Mouse (Mus musculus): ENCODE data around the gene Taf3. TPM values are rescaled to one million over a fixed set of nuclear protein-coding genes. Genes with fewer than 3 reads are reported as not detected.
A peak's percentile ranks its signal among the peaks of the same experiment; 100 is the strongest.

Gene Taf3
- polyA plus RNA-seq, 1 experiment from 2014 or later: 6.3 TPM

- Histone ChIP-seq H3K9me3 (replicated peaks) (no peaks in the 10 kb centered on the region), H3K9ac (no peak overlapping the region), H3K36me3 (replicated peaks) (no peaks in the 10 kb centered on the region), H3K4me1 (replicated peaks) (peaks cover 20% of the 10 kb centered on the region), H3K4me2 (peak overlapping the region; percentile 10; the same call in 1 of the 2 replicates), H3K27me3 (peaks cover 99% of the 10 kb centered on the region), H3K4me3 (replicated peaks) (no peak overlapping the region), H3K27ac (replicated peaks) (no peak overlapping the region)
- ATAC-seq (ENCODE audit: insufficient read depth): no peak
- WGBS (ENCODE audit: insufficient replicate concordance): 28% methylated on average over 4 of the region's 4 CpGs
These were observed 173.2 kb downstream of the Taf3 start for GRCm38 (mm10) chr2:9875220-9875619.

DNA sequence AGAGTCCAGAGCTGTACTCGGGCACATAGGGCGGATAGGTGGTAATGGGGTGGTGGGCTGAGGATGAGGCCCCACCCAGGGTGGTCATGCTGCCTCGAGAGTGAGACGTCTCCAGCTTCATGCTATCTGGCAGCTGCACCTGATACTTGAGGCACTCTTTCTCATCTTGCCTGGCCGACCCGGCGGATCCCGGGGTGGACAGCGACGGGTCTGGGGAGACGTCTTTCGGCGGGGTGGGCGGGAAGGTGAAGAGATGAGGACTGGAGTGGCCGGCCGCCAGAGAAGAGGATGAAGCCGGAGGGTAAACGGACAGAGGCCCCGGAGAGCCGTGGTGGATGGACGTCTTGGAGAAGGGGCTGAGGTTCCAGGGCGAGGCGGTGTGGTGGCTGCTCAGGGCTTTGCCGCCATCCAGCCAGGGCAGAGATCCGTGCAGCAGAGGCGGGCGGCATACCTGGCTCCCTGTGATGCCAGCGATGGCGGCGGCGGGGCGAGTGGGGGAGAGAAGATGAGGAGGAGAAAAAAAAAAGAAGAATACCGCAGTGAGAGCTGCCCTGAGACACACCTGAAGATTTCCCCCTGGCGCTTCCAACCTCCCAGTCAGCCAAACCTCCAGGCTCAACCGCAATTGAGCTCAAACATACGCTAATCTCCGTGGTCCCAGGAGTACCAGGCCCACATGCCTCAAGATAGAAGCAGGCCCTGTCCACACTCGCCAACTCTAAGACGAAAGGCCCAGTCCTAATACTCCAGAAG is 173.8 kb downstream of the Taf3 start:
- no peak overlapping the region for H3K9ac ChIP-seq
- H3K27me3 ChIP-seq: peaks cover 98% of the 10 kb centered on the region
- no peak overlapping the region for H3K27ac ChIP-seq (replicated peaks)
- no peaks in the 10 kb centered on the region for H3K36me3 ChIP-seq (replicated peaks)
- no peak for ATAC-seq (ENCODE audit: insufficient read depth)
- no peak overlapping the region for H3K4me3 ChIP-seq (replicated peaks)
- no peaks in the 10 kb centered on the region for H3K9me3 ChIP-seq (replicated peaks)
- WGBS (ENCODE audit: insufficient replicate concordance): 48% methylated on average over 39 of the region's 39 CpGs
- 0 out of 2 replicates have a peak overlapping the region, but pooled peaks have one; percentile 10 for H3K4me2 ChIP-seq
- H3K4me1 ChIP-seq (replicated peaks): peaks cover 20% of the 10 kb centered on the region

DNA sequence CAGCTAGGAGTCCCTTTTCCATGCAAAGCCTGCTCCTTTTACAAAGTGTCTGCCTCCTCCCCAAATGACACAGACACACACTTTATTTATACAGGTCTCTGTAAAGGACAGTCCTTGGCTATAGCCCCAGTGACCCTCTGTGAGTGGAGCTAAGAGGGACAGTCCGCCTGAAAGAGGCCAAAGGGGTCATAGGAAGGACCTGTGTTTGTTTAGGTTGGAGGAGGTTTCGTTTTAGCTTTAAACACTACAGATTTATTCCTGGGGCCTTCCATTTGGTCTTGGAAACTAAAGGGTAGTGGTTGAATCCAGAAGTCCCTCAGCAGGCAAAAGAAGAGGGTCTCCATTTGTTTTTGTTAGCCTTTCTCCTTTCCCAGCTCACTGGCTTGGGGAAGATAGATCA is 174.6 kb downstream of the Taf3 start:
- H3K9ac ChIP-seq: no peak overlapping the region
- no peak overlapping the region for H3K4me3 ChIP-seq (replicated peaks)
- no peaks in the 10 kb centered on the region for H3K36me3 ChIP-seq (replicated peaks)
- H3K27ac ChIP-seq (replicated peaks): no peak overlapping the region
- WGBS (ENCODE audit: insufficient replicate concordance): 38% methylated on average over 2 of the region's 2 CpGs
- H3K4me2 ChIP-seq: no peak overlapping the region
- H3K9me3 ChIP-seq (replicated peaks): no peaks in the 10 kb centered on the region
- peaks cover 14% of the 10 kb centered on the region for H3K4me1 ChIP-seq (replicated peaks)
- H3K27me3 ChIP-seq: peaks cover 96% of the 10 kb centered on the region
- no peak for ATAC-seq (ENCODE audit: insufficient read depth)

DNA sequence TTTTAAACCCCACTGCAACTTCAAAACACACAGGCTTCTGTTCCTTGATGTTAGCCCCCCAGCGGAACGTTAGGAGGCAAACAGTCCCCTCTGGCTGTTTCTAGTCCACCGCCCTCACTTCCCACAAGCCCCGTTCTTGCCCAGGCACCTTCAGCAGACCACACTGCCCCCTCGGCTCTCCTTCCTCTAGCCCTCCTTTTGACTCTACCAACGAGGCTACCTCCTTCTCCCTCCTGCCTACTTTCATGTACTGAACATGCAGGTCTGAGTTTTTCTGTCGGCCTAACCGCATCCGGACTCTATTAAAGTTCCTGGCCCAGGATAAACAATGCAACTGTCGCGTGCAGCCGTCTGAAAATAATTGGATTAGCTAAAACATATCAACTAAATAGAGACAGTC is 175.7 kb downstream of the Taf3 start:
- no peak overlapping the region for H3K9ac ChIP-seq
- no peak overlapping the region for H3K4me3 ChIP-seq (replicated peaks)
- ATAC-seq (ENCODE audit: insufficient read depth): no peak
- no peaks in the 10 kb centered on the region for H3K9me3 ChIP-seq (replicated peaks)
- H3K4me1 ChIP-seq (replicated peaks): peaks cover 5% of the 10 kb centered on the region
- WGBS (ENCODE audit: insufficient replicate concordance): 18% methylated on average over 12 of the region's 12 CpGs
- peaks cover 92% of the 10 kb centered on the region for H3K27me3 ChIP-seq
- H3K36me3 ChIP-seq (replicated peaks): no peaks in the 10 kb centered on the region
- H3K27ac ChIP-seq (replicated peaks): no peak overlapping the region
- no peak overlapping the region for H3K4me2 ChIP-seq

- Histone ChIP-seq H3K36me3 (replicated peaks) (no peaks in the 10 kb centered on the region), H3K9me3 (replicated peaks) (no peaks in the 10 kb centered on the region), H3K4me2 (no peak overlapping the region), H3K27me3 (peaks cover 86% of the 10 kb centered on the region), H3K4me1 (replicated peaks) (peaks cover 5% of the 10 kb centered on the region; the same call in 1 of the 2 replicates), H3K4me3 (replicated peaks) (no peak overlapping the region), H3K27ac (replicated peaks) (no peak overlapping the region), H3K9ac (no peak overlapping the region)
- 22% methylated on average over 6 of the region's 6 CpGs for WGBS (ENCODE audit: insufficient replicate concordance)
- no peak for ATAC-seq (ENCODE audit: insufficient read depth)
These were observed 176.6 kb downstream of the Taf3 start for GRCm38 (mm10) chr2:9871798-9872197.

- Histone ChIP-seq H3K4me1 (replicated peaks) (peaks cover 5% of the 10 kb centered on the region; the same call in 1 of the 2 replicates), H3K4me3 (replicated peaks) (no peak overlapping the region), H3K9me3 (replicated peaks) (no peaks in the 10 kb centered on the region), H3K4me2 (no peak overlapping the region), H3K36me3 (replicated peaks) (no peaks in the 10 kb centered on the region), H3K27ac (replicated peaks) (no peak overlapping the region), H3K9ac (no peak overlapping the region), H3K27me3 (peaks cover 80% of the 10 kb centered on the region)
- WGBS (ENCODE audit: insufficient replicate concordance): 16% methylated on average over 4 of the region's 4 CpGs
- ATAC-seq (ENCODE audit: insufficient read depth): no peak
These were observed 177.2 kb downstream of the Taf3 start for GRCm38 (mm10) chr2:9871141-9871716.

DNA sequence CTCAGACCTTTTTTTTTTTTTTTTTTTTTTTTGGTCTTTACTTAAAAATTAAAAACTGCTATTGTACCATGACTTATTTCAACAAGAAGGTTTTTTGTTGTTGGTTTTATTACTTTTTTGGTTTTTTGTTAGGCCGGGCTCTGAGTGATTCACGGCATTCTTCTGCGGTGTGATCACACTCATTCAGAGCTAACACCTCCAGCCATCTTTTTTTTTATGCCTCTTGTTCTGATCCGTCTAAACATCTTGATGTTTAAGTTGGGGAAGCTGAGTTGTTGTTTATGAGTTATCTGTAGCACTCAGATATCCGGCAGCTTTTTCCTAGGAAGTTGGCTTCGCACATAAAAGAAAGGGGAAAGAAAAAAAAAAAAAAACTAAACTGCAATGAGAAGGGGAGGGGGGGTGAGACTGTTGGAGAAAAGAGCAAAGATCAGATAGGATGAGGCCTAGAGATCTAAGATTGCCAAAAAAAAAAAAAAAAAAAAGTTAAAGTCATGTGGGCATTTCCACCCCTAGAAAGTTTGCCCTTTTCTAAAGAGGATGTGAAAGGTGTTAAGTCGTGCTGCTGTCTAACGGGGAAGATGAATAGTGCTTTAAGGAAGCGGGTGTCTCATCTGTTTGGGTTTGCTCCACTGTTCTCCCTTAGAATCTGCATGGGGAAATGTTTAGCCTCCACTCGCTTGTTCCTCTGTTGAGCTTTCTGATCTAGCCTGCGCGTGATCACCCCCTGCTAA is 181.1 kb downstream of the Taf3 start:
- 26% methylated on average over 12 of the region's 12 CpGs for WGBS (ENCODE audit: insufficient replicate concordance)
- no peak for ATAC-seq (ENCODE audit: insufficient read depth)

More for the DNA sequence above, 181.1 kb downstream of the Taf3 start:
- H3K27me3 ChIP-seq: peaks cover 41% of the 10 kb centered on the region
- H3K9ac ChIP-seq: no peak overlapping the region
- no peak overlapping the region for H3K27ac ChIP-seq (replicated peaks)
- H3K36me3 ChIP-seq (replicated peaks): no peaks in the 10 kb centered on the region
- H3K4me2 ChIP-seq: no peak overlapping the region
- no peaks in the 10 kb centered on the region for H3K9me3 ChIP-seq (replicated peaks)
- H3K4me3 ChIP-seq (replicated peaks): no peak overlapping the region
- no peaks in the 10 kb centered on the region for H3K4me1 ChIP-seq (replicated peaks)

Other genes starting within 250 kb of the Taf3 start
- 0.14 TPM in 1 of 2 replicates, not detected in the other for gene 4930412O13Rik, start 167.3 kb downstream of the Taf3 start, polyA plus RNA-seq (2015; fragmentation: Nextera tagmentation; extraction: Ambion mirVana)
- not detected in 2 replicates for gene 9230102O04Rik, start 159.1 kb downstream of the Taf3 start, polyA plus RNA-seq (2015; fragmentation: Nextera tagmentation; extraction: Ambion mirVana)
- gene Gata3, start 158.6 kb downstream of the Taf3 start, polyA plus RNA-seq (2015; fragmentation: Nextera tagmentation; extraction: Ambion mirVana): 1.1 TPM in 2 replicates
- gene Atp5c1, start 31.9 kb upstream of the Taf3 start, polyA plus RNA-seq (2015; fragmentation: Nextera tagmentation; extraction: Ambion mirVana): 293 and 314 TPM in 2 replicates
- gene Kin, start 32.0 kb upstream of the Taf3 start, polyA plus RNA-seq (2015; fragmentation: Nextera tagmentation; extraction: Ambion mirVana): 12.1 and 12.7 TPM in 2 replicates
- gene Itih2, start 82.8 kb upstream of the Taf3 start, polyA plus RNA-seq (2015; fragmentation: Nextera tagmentation; extraction: Ambion mirVana): 310 and 334 TPM in 2 replicates
- gene Itih5, start 105.0 kb upstream of the Taf3 start, polyA plus RNA-seq (2015; fragmentation: Nextera tagmentation; extraction: Ambion mirVana): 3.8 and 3.9 TPM in 2 replicates

Data from liver, embryonic 15.5 days (tissue).